Mouse (Mus musculus): ENCODE data around the gene Zbtb44.
A peak's percentile ranks its signal among the peaks of the same experiment; 100 is the strongest.
"Not testable (repeated sequence)": the region's sequence is repeated elsewhere in the genome, so short reads cannot be mapped to it uniquely, and the experiment has no call there.

Gene Zbtb44

DNA sequence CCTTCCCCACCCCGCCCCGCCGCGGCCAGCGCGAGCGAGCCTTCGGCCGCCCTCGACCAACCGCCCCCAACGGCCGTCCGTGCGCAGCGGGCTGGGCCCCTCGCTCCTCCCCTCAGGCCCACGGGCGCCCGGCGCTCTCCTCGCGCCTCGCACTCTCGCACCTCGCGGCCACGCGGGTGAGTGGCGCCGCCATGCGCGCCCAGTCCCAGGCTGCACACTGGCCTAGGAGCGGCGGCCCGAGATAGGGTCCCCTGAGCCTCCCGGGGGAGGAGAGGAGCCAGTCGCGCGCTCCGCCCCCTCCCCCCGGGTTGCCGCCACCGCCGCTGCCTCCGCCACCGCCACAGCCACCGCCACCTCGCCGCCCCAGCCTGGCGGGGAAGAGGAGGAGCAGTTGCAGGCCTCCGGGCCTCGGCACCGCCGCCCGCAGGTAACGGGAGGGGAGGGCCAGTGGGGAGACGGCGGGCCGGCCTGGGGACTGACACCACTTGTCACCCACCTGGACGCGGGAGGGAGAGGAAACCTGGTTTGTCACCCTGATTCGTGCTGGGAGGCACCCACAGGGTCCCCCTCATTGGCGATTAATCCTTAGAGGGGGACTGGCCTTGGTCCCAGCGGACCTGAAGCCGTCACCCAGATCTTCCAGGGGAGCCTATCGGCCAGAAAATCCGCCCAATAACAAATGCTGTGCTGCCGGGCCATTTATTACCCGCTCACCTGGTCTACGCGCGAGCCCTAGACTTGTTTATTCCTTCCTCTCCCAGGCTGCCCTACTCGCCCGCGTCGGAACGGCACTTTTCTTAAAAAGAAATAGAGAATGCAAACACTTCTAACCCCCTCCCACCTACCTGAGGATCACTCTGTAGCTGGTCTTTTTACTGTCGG is at the start of gene Zbtb44:
Gene Zbtb44 (plus strand): TSS at position 113 of the 882 bp plus-strand sequence.
- DNase-seq, result peak; percentile 62

DNA sequence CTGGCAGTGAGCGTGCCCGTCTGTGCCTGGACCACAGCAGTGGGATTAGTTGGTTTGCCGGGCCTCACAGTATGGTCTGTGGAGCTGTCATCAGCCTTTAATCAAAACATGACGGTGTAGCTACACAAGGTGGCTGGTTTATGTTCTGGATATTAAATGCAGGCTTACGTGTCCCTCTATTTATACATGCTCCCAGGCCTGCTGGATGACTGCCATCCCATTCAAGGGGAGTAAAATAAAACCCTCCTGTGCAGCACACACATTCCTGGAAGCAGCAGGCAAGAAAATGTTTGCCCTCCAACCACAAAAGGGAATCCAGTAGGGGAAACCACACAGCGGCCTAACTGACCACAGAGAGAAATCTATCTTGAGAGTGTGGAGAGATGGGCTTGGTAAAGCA is 44.7 kb upstream of the Zbtb44 start:
- DNase-seq, result no peak

DNA sequence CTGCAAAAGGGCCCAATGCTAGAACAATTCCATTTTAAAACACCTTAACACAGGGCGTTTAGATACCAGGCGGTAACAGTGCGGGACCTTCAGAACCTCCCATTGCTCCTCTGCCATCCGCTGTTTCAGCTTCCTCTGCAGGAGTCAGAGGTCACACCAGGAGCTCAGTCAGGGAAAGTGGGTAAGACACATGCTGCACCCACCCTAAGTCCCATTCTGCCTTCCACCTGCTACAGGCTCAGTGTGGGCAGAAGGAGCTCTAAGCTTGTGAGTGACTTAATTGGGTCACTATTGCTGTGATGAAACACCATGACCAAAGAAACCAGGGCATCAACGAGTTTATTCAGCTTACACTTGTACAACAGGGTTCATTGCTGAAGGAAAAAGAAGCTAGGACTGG is 37.3 kb upstream of the Zbtb44 start:
- no peak for DNase-seq

DNA sequence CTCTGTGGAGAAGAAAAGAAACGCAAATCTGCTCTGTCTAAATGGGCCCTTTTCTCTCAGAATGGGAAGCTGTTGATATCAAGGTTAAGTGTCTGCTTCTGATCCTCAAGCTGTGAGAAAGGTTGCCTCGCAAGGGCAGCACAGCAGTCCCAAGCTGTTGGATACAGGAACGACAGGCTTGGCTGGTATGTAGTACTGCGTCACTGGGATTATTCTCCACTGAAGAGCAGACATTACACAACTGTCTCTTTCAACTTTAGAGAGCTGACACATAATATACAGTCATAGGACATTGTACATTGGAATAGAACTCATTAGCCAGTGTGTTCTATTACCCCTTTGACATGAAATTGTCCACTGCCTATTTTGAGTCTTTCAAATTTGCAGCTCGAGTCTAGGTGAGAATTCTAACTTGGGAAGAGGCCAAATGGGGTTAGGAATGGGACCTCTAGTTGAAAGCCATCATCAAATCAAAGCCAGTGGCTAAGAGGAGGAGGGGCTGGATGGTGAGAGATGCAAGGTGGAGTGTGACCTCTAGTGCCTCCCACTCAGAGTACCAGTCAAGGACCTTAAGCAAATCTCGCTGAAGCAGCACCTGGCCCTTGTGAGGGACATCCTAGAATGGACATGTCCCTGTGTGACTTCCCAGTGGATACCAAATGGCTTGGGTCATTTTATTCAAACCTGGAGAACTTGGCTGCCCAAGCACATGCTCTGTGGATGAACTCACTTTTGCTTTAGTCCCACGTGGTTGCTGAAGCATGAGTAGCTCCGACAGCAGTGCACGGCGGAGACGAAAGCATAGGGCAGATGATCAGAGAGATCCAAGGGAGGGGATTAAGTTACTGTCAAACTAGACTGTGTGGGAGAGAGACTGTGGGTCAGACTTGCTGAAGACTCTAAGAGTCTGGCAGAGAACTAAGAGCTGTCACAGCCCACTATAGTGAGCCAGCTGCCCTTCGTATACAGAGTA is 33.6 kb upstream of the Zbtb44 start:
- peak; percentile 44 for DNase-seq

DNA sequence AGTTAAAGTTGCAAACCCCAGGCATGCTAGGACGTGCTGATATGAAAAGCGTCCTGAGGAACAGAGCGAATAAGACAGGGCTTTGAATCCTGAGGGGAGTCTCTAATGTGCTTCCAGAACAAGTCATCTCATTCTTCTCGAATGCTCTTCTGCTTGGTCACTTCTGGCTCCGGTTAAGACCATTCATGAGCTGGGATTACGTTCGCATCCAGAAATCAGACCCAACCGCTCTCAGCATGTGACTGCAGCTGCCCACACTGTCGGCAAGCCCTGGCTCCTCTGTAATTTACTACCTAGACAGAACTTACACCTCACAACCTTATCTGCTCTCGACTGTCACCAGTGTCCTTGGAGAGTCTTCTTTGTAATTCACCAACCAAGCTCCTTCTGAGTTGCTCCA is 29.8 kb upstream of the Zbtb44 start:
- no peak for DNase-seq

DNA sequence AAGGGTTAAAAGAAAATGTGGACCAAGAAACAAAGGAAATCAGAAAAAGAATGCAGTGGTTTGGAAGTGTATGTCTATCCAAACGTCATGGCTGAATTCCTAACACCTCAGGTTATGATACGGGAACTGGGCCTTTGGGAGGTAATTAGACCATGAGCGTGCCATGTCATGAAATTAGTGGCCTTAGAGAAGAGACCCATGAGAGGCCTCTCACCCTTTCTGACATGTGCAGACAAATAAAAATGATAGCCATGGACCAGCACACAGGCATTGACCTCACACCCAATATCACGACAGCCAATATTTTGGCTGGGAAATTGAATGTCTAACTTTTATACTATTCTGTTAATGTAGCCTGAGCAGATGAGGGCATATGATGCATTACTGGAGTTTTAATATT is 27.9 kb upstream of the Zbtb44 start:
- no peak for DNase-seq

DNA sequence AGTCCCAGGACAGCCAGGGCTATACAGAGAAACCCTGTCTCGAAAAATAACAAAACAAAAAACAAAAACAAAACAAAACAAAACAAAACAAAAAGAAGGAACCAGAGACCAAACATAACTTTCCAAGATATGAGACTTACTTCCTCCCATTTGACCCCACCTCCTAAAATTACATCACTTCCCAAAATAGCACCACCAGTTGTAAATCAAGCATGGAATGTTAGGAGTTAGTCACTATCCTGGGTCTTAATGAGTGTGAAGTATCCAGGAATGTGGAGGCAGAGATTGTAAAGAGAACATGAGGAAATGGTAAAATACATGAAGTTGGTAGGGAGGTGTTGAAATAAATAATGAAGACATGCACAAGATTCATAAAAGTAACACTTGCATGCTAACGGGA is 21.1 kb upstream of the Zbtb44 start:
- no peak for DNase-seq

DNA sequence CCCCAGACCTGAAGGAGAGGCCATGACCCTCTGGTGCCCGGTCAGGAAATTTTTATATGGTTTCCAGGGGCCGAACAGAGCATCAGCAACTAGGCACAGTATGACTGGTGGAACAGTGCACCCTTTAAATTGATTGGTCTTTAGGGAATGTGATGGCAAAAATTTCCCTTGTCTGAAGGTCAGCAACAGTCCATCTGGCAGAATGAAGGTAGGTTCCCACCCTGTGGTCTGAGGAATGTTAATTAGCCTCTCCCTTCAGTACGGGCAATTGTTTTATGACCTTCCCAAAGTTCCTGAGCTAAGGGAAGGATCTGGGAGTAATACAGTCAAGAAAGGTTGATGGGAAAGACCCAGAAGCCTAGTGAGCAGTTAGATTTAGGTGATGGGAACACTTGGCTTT is 20.4 kb upstream of the Zbtb44 start:
- DNase-seq, result no peak

DNA sequence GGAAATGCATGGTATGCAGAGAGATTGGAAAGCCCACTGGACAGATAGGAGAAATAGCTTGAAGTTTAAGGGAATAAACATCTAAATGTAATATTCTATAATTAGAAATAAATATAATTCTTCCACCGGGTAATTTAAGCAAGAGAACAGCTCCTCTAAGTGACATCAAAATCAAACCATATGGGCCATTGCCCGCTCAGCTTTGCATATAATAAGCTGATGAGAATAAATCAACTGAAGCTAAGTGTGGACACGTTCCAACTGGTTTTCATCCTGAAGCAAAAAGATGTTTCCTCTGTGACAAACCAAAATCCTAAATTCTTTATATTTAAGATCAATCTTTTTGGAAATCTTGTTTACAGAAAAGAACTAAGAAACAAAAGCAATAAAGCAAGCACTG is 19.7 kb upstream of the Zbtb44 start:
- DNase-seq, result no peak

DNA sequence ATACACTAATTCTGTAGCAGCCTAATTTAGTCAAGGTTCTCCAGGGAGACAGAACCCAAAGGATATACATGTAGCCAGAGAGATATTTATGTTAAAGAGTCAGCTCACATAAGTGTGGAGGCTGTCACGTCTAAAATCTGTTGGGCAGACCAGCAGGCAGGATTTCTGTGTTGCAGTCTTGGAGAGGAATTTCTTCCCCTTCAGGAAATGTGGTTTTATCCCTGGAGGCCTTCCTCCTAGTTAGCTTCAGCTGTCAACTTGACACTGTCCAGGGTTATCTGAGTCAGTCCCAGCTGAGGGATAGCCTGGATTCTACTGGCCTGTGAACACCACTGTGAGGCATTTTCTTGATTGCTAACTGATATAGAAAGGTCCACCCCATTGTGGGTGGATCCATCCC is 18.9 kb upstream of the Zbtb44 start:
- no peak for DNase-seq

DNA sequence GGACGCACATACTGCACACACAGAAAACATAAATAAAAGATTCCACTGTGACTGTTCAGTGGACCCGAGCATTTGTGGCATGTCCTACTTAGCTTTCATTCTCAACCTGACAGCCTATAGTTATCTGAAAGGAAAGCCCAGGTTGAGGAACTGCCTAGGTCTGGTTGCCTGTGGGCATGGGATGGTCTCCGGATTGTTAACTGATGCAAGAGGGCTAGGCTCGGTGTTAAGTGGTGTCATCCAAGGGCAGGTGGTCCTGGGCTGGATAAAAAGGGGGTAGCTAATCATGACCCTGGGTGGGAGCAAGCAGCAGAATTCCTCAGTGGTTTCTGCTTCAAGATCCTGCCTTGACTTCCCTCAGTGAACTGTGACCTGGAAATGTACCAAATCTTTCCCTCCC is 17.8 kb upstream of the Zbtb44 start:
- no peak for DNase-seq

DNA sequence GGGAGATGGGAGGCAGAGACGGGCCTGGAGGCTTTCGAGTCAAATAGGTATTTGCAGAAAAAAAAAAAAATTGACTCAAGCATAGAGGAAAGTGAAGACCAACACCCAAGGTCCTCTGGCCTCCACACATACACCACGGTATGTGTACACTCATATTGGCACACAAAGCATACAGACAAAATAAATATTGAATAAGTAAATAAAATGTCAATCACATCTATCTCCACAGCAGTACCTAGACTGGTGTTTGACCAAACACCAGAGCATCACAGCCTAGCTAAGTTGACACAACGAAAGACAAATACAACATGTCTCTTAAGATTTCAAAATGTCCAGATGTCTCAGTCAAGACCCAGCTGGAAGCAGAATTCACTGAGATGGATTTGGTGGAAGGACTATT is 17.0 kb upstream of the Zbtb44 start:
- DNase-seq, result no peak

DNA sequence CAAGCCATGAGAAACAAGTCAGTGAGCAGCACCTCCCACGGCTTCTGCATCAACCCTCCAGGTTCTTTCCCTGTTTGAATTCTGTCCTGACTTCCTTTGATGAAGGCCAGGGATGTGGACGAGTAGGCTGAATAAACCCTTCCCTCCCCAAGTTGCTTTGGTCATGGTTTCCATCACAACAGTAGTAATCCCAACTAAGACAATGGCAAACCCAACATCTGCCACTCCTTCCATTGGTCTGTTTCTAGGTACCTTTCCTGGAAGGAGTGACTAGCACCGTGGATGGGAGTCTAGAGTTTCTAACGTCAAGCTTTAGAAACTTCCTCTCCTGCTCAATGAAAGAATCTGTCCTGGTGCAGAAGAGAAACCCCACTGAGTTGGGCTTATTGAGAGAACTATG is 12.8 kb upstream of the Zbtb44 start:
- no peak for DNase-seq

DNA sequence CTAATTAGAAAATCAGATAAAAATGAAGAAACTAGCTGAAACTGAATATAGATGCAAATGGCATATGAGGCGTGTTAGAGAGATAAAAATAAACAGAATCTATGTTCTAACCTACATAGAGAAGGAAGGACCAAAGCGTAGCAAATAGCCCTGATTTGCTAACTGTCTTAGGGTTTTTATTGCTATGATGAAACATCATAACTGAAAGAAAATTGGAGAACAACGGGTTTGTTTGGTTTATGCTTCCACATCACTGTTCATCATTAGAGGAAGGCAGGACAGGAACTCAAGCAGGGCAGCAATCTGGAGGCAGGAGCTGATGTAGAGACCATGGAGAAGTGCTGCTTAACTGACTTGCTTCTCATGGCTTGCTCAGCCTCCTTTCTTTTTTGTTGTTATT is 12.3 kb upstream of the Zbtb44 start:
- no peak for DNase-seq

DNA sequence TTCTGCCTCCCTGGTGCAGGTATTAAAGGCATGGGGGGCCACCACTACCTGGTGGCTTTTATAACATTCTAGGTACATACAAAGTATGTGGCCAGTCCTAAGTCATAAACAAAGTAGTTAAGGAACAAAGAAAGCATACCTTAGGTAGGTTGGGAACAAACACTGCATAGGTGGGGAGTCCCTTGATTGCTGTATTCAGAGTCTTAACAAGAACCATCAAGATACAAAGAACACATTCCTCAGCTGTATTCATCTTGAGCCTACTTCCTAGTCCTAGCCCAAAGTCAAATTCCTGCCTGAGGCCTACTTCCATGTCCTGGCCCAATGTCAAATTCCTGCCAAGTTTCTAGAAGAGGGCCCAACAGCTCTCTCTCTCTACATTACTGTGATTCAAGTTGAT is 11.7 kb upstream of the Zbtb44 start:
- no peak for DNase-seq

DNA sequence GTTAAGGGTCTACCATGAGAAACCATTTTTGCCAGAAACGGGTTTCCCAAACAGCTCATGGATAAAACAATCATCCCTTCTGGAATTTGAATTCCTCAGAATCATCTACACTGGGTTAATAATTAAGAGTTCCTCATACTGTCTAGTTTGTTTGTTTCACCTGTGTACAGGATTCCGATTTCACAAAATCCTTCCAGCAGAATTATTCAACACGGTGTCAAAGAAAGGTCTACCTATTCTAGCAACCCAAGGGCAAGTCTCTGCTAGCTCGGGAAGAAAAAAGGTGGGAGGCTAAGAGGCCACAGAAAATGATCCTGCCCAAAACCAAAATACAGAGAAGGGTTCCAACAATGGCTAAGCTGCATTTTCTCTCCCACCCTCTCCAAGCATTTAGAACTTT is 2.2 kb upstream of the Zbtb44 start:
- peak; percentile 66 for DNase-seq

DNA sequence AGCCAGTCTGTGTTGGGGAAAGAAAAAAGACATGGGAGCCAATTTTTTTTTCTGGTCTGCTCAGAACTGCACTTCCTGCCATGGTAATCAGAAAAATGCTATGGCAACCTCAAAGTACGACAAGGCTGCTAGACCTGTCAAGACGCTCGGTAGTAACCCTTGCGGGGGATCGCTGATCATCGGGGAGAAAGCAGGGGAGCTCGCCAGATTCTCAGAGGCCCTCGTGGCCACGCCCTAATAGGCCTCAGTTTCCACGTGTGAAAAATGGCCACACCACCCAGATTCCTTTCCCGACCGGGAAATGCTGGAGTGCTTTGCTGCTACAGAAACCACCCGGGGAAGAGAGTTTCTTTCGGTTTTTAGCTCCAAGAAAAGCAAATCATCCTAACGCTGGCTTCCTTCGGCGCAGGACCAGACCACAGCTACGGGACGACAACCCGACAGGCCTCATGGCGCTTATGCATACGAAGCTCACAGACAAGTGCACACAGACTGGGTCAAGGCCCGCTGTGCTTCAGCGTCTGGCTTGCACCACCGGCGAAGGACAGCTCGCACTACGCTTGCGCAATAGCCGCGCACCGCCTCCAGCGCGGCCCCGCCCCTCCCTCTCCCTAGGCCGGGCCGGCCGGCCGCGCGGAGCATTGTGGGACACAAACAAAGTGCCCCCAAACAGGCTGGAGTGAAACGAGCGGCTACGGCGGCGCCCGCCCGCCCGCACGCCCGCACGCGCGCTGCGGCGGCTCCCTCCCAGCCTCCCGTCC is 513 bp upstream of the Zbtb44 start:
- DNase-seq, result peak; percentile 97

DNA sequence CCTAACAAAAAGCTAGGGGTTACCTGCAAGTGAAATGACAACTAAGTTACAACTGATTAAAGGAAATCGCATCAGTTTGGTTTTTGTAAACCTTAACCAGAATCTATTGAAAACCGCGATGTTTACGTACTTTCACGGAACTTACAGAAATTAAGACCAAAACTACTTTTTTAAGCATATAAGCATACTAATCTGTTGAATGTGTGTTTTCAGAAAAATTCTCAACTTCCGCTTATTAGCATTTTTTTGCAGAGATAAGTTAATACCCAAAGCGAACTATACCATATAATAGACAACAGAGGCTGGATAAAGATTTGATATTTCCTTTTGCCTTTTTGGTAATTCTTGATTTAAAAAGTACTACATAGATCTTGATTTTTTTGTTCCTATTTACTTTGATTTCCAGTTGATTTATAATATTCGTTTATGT is 985 bp downstream of the Zbtb44 start:
- no peak for DNase-seq

DNA sequence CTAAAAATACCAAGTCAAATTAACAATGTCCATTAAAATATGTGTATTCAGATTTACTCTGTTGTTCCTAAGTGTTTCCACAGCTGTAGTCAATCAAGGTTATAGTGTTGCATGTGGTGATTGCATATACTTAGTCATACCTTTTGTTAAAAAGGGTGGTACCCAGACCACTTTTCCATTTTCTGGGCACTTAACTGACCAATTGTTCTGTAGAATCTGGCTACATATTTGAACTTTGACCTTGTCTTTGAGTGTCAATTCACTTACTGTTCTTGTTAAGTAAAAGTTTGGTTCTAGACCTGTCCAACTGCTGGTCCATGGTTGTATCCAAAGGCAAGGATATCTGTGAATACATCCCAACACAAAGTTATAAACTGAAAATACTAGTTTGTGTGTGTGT is 2.1 kb downstream of the Zbtb44 start:
- no peak for DNase-seq

DNA sequence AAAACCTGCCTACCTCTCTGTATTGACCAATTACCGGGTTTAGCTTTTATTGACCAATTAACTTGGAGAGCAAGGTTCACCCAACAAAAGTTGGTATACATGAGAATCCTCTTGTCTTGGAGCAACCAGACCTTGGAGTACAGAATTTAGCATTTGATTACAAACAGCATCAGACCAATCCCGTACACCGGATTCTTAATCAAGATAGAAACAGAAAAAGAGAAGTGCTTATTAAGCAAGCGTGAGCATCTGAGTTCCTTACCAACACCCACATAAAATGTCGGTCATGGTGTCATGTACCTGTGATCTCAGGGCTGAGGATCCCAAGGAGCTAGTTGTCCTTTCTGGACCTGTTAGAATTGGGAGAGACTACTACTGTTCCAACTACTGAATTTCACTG is 19.8 kb downstream of the Zbtb44 start:
- no peak for DNase-seq

DNA sequence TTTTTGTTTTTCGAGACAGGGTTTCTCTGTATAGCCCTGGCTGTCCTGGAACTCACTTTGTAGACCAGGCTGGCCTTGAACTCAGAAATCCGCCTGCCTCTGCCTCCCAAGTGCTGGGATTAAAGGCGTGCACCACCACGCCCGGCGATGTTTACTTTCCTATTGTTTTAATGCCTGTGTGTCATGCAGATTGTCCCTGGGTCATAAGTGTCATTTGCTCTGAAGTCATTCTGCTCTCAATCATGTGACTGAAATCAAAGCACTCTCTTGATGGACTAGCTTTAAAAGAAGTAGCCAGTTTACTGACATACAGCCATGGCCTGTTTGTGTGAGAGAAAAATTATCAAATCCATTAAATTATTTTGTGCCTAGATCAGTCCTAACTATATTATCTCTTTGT is 21.1 kb downstream of the Zbtb44 start:
- not testable (repeated sequence) for DNase-seq

DNA sequence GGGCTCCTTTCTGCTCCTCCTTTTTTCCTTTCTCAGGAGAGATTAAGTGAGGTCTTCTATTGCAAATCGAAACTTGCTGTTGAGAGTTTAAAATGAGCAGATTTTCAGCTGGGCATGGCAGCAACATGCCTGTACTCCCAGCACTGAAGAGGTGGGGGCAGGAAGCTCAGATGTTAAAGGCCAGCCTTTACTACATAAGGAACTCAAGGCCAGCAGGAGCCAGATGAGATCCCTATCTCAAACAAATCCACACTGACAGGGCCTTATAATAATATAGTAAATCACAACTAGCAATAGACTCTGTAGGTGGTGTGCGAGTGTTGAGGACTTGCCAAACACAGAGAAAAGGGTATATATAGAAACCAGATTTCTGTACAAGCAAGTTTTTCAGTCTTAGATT is 28.3 kb downstream of the Zbtb44 start:
- DNase-seq, result no peak

DNA sequence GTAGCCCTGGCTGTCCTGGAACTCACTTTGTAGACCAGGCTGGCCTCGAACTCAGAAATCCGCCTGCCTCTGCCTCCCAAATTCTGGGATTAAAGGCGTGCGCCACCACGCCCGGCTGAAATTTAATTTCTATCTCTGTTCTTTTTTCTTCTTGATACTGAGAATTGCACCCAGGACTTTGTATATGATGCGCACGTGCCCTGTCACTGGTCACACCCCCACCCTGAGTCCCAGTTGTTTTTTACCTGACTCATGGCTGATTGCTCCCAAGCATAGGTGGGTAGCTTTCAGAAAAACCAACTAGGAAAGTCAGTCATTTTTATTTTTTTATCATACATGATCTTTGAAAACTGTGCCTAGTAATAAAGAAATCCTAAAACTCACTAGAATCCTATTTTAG is 40.3 kb downstream of the Zbtb44 start:
- DNase-seq, result no peak
